Mouse (Mus musculus) heart, embryonic 15.5 days (tissue): ENCODE results near the gene Lzic. TPM values are rescaled to one million over a fixed set of nuclear protein-coding genes. Genes with fewer than 3 reads are reported as not detected.

Source experiments
- ATAC-seq: fragments of 200-750 bp; cut with Nextera tagmentation; replicated peaks from 2 replicates; pipeline ENCODE4 v1.8.0; 2017; ENCODE audit warnings: low read depth, moderate TSS enrichment; ENCODE audit not compliant: insufficient number of reproducible peaks, insufficient read depth, low FRiP score
- H3K27ac ChIP-seq: fragments of 300-500 bp; sonication (generic); 2 replicates; pipeline ENCODE4 v1.5.1; 2015; ENCODE audit warnings: mild to moderate bottlenecking, inconsistent platforms
- H3K27me3 ChIP-seq: fragments of 300-500 bp; sonication (generic); 2 replicates; pipeline ENCODE4 v1.6.1; 2015; ENCODE audit warnings: inconsistent platforms
- H3K36me3 ChIP-seq: fragments of 300-500 bp; sonication (generic); 2 replicates; pipeline ENCODE4 v1.6.1; 2015; ENCODE audit warnings: mild to moderate bottlenecking, inconsistent platforms
- H3K4me1 ChIP-seq: fragments of 300-500 bp; sonication (generic); replicated peaks from 2 replicates; pipeline ENCODE4 v1.6.1; 2015; ENCODE audit warnings: inconsistent platforms
- H3K4me2 ChIP-seq: fragments of 300-500 bp; sonication (generic); 2 replicates; pipeline ENCODE4 v1.6.1; 2015; ENCODE audit warnings: inconsistent platforms, mild to moderate bottlenecking, moderate library complexity
- H3K4me3 ChIP-seq: fragments of 300-500 bp; sonication (generic); 2 replicates; pipeline ENCODE4 v1.5.1; 2015; ENCODE audit warnings: mild to moderate bottlenecking, inconsistent platforms
- H3K9ac ChIP-seq: fragments of 300-500 bp; sonication (generic); 2 replicates; pipeline ENCODE4 v1.6.1; 2015; ENCODE audit warnings: mild to moderate bottlenecking, inconsistent platforms
- H3K9me3 ChIP-seq: fragments of 300-500 bp; sonication (generic); replicated peaks from 2 replicates; pipeline ENCODE4 v1.6.1; 2016; ENCODE audit warnings: inconsistent platforms
- WGBS: fragments of 180-500 bp; shearing (Covaris S2); methylation state at CpG from one replicate; pipeline ENCODE4 v1.1.7; 2015; ENCODE audit warnings: mixed read lengths; 5-methylcytosine and 5-hydroxymethylcytosine counted together
- polyA plus RNA-seq: library from polyadenylated mRNA; unstranded; fragments of >200 nt; fragmentation: Nextera tagmentation; extraction: Ambion mirVana; gene quantifications from 2 replicates; pipeline ENCODE4 v1.2.1, GENCODE M21; 2015

The Lzic gene
- polyA plus RNA-seq, result 29.8 and 30.6 TPM in 2 replicates

DNA sequence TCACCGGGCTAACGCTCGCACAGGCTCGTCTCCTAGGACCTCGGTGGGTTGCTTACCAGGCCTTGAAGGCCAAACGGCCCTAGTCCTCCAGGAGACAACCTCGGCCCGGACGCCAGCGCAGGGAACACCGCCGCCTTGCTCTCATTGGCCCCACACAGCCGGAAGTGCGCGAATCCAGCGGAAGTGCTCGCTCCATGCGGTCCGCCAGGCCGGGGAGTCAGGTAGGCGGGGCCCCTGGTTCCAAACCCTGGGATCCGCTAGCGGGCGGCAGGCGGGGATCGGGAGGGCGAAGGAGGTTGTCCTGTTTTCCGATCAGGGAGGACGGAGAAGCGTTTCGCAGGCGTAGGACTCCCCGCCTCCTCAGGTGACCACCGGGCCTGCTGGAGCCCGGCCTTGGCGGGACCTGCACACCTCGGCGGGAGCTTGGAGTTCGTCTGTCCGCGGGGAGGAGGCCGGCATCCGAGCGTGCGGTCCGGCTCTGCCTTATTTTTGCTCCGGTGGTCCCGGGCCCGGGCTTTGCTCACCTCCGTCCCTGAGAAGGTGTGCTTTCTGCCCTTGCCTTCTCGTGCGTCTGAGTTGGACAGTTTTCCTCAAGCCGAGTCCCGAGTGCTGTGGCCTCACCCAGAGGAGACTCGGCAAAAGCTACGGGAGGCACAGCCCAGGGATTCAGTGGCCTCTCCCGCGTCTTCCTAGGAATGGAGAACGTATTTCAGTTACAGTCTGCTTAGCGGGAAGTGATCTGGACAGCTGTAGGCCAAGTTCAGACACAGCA lies at the start of gene Lzic, which contains the start of gene Nmnat1:
TSS of gene Lzic (plus strand) at position 177 of the 772 bp plus-strand sequence.
TSS of gene Nmnat1 (minus strand) at position 150 of the 772 bp plus-strand sequence.
- Histone ChIP-seq H3K9me3 (no peaks in the 10 kb centered on the region), H3K27ac (peak within 1 kb of the TSS; percentile 90), H3K27me3 (no peaks in the 10 kb centered on the region), H3K4me3 (peak within 1 kb of the TSS; percentile 81), H3K9ac (peak within 1 kb of the TSS; percentile 79), H3K4me2 (peak within 1 kb of the TSS; percentile 88), H3K36me3 (peaks cover 35% of the 10 kb centered on the region), H3K4me1 (peaks cover 19% of the 10 kb centered on the region)
- WGBS, result under 1% methylated on average over 59 of the region's 60 CpGs
- peak; percentile 97 for ATAC-seq

DNA sequence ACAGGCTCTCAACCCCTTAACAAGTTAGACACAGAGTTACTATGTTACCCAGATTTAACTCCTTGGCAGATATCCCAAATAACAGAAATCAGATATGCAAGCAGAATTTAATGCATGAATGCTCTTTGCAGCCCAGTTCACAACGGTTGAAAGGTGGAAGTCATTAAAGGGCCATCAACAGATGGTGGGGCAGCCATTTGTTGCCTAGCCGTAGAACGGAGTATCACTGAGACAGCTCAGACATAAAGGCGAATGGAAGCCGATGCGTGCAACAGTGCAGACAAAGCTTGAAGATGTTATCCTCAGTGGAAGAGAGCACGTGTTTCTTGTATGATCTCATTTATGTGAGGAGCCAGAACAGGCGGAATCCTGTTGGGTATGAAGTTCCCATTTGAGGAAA lies 44.5 kb upstream of the Lzic start:
- WGBS, result 67% methylated on average over 8 of the region's 8 CpGs
- Histone ChIP-seq H3K27ac (no peak overlapping the region), H3K9me3 (no peaks in the 10 kb centered on the region), H3K27me3 (no peaks in the 10 kb centered on the region), H3K4me2 (no peak overlapping the region), H3K4me1 (peaks cover 16% of the 10 kb centered on the region), H3K4me3 (no peak overlapping the region), H3K36me3 (no peaks in the 10 kb centered on the region), H3K9ac (no peak overlapping the region)
- ATAC-seq, result no peak

DNA sequence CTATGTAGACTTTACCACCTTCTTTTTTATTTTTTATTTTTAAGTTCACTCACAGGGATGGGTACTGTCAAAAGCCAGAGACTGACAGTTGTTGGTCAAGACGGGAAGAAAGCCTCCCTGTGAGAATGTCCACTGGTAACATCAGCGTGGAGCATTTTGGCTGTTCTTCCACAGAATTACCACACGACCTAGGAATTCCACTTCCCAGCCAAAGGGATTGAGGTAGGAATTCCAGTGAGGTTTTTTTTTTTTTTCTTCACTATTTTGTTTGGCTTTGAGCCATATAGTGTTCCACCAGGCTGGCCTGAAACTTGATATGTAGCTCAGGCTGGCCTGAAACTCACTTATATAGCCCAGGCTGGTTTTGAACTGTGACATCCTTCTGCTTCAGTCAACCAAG lies 42.6 kb upstream of the Lzic start:
- Histone ChIP-seq H3K4me2 (no peak overlapping the region), H3K4me1 (peaks cover 24% of the 10 kb centered on the region), H3K27me3 (no peaks in the 10 kb centered on the region), H3K9me3 (no peaks in the 10 kb centered on the region), H3K4me3 (no peak overlapping the region), H3K36me3 (no peaks in the 10 kb centered on the region), H3K9ac (no peak overlapping the region), H3K27ac (peak overlapping the region; percentile 54)
- ATAC-seq, result no peak
- 26% methylated on average over 3 of the region's 3 CpGs for WGBS

DNA sequence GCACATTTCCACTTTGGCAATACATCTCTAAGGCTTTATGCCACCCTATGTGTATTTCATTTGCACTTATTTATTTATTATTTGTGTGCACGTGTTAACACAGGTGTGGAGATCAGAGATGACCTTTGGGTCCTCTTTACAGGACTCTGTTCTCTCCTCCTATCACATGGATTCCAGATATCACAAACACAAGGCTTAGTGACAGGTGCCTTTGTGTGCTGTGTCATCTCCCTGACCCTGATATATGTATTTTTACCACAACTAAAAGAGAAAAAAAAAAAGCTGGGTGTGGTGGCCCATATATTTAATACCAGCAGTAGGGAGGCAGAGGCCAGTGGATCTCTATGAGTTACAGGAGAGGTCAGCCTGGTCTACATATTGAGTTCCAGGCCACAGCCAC lies 40.6 kb upstream of the Lzic start:
- no peak for ATAC-seq
- Histone ChIP-seq H3K4me2 (0 out of 2 replicates have a peak overlapping the region, but pooled peaks have one; percentile 64), H3K9me3 (no peaks in the 10 kb centered on the region), H3K4me3 (no peak overlapping the region), H3K27me3 (no peaks in the 10 kb centered on the region), H3K36me3 (no peaks in the 10 kb centered on the region), H3K4me1 (peaks cover 24% of the 10 kb centered on the region), H3K27ac (peak overlapping the region; percentile 84), H3K9ac (peak overlapping the region; percentile 51; the same call in 1 of the 2 replicates)
- WGBS, result 50% methylated on average over 1 of the region's 1 CpGs

DNA sequence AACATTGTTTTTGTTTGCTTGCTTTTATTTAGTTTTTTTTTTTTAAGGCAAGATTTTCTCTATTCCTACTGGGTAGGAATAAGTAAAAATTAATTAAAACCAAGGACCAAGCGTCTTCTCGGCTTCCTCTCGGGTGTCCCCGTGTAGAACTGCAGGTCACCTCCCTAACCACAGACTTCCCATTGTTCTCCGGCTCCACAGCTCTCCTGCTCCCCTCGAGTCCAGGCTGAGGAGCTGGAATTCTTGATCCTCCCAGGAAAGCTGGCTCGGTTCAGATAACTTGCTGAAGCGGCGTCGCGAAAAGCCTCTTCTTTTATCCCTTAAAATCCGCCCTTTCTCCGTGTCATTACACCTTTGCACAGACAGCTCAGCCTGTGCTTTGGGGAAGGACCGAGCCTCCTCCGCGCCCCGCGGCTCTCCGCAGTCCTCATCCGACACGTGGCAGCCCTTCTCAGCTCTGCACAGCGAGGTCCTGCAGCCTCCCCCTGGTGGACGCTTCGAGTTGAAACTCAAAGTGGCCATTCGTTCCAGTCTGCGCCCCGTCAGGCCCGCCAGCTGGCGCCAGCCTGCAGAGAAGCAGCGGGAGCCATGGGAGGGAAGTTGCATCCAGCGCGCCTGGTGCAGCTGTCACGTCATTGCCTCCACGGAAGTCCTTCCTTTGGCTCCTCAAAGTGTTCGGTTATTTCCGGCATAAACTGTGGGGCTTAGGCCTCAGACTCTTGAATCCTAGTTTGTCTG lies 39.9 kb upstream of the Lzic start:
- peak; percentile 94 for ATAC-seq
- H3K9ac ChIP-seq, result peak overlapping the region; percentile 51
- H3K27ac ChIP-seq, result peak overlapping the region; percentile 84
- no peaks in the 10 kb centered on the region for H3K27me3 ChIP-seq
- no peaks in the 10 kb centered on the region for H3K9me3 ChIP-seq
- H3K4me1 ChIP-seq, result peaks cover 24% of the 10 kb centered on the region
- H3K36me3 ChIP-seq, result no peaks in the 10 kb centered on the region
- under 1% methylated on average over 36 of the region's 36 CpGs for WGBS
- peak overlapping the region; percentile 64 for H3K4me2 ChIP-seq
- H3K4me3 ChIP-seq, result peak overlapping the region; percentile 40

DNA sequence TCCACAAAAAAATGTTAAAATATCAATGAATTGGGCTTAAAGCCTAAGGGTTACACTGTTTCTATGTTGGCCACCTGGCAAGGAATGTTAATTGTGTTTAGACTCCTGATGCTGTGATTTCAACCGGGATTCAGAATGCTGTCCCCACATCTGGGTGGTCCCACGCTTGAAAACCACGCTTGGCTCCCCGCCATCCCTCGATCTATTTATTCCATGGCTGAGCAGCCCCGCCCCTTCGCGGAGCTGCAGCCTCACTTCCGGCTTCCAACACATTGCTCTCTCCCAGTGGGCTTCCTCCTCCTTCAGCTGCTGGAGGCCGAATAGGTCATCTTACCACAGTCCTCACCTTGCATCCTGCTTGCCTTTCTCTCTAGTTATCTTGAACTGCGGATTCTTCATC lies 39.2 kb upstream of the Lzic start:
- ATAC-seq, result peak; percentile 60
- H3K9me3 ChIP-seq, result no peaks in the 10 kb centered on the region
- peak overlapping the region; percentile 40 for H3K4me3 ChIP-seq
- H3K27me3 ChIP-seq, result no peaks in the 10 kb centered on the region
- peak overlapping the region; percentile 84 for H3K27ac ChIP-seq
- WGBS, result 3% methylated on average over 11 of the region's 11 CpGs
- H3K4me1 ChIP-seq, result peaks cover 24% of the 10 kb centered on the region
- H3K9ac ChIP-seq, result no peak overlapping the region
- H3K36me3 ChIP-seq, result no peaks in the 10 kb centered on the region
- peak overlapping the region; percentile 64 for H3K4me2 ChIP-seq

DNA sequence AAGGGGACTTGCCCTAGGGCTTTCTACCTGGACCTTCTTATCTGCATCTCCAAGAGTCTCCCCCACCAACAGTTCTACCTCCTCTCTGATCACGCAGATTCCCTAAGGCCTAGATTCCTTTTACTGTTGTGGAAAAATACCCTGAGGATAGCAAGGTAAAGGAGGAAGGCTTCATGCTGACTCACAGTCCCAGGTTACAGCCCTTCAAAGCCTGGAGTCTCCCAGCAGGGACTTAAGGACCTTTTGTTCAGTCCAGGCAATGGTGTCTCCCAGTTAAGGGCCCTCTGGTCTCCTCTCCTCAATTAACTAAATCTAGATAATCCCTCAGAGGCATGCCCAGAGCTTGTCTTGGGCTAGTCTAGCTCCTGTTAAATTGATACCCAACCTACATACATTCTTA lies 38.7 kb upstream of the Lzic start:
- Histone ChIP-seq H3K27me3 (no peaks in the 10 kb centered on the region), H3K9me3 (no peaks in the 10 kb centered on the region), H3K27ac (peak overlapping the region; percentile 84), H3K4me1 (peaks cover 24% of the 10 kb centered on the region), H3K36me3 (no peaks in the 10 kb centered on the region), H3K4me2 (peak overlapping the region; percentile 64), H3K9ac (no peak overlapping the region), H3K4me3 (peak overlapping the region; percentile 40; the same call in 1 of the 2 replicates)
- WGBS, result 50% methylated on average over 1 of the region's 1 CpGs
- no peak for ATAC-seq

DNA sequence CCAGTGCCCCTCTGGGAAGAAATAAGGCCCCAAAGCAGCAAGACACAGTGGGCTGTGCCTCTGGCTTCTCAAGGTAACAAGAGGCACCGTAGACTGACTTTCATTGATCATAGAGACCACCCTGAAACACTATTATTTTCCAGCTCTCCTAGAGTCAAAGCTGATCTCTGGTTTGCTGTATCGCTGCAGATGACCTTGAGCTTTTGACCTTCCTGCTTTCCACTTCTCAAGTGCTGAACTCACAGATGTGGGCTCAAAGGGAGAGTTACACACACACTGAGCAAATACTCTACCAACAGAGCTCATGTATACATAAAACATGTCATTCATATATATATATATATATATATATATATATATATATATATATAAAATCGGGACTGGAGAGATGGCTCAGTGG lies 34.4 kb upstream of the Lzic start:
- Histone ChIP-seq H3K4me2 (no peak overlapping the region), H3K9me3 (no peaks in the 10 kb centered on the region), H3K4me1 (peaks cover 8% of the 10 kb centered on the region), H3K4me3 (no peak overlapping the region), H3K27ac (no peak overlapping the region), H3K36me3 (no peaks in the 10 kb centered on the region), H3K9ac (no peak overlapping the region), H3K27me3 (no peaks in the 10 kb centered on the region)
- no peak for ATAC-seq
- 73% methylated on average over 3 of the region's 3 CpGs for WGBS

DNA sequence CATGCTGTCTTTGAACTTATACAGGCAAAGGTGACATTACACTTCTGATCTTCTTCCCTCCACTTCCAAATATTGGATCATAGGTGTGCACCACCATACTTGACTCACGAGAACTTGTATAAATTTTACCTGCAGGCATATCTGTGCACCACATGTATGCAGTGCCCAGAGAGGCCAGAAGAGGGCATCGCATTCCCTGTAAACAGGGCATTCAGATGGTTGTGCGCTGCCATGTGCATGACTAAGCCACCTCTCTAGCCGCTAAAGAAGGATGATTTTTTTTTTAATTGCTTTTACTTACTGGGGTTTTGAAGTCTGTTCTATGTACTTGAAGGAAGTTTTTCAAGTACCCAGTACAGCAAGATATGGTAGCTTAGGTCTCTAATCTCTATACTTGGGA lies 31.4 kb upstream of the Lzic start:
- no peak overlapping the region for H3K27ac ChIP-seq
- H3K9ac ChIP-seq, result no peak overlapping the region
- ATAC-seq, result no peak
- no peaks in the 10 kb centered on the region for H3K27me3 ChIP-seq
- no peaks in the 10 kb centered on the region for H3K9me3 ChIP-seq
- no peak overlapping the region for H3K4me3 ChIP-seq
- H3K4me2 ChIP-seq, result no peak overlapping the region
- H3K36me3 ChIP-seq, result no peaks in the 10 kb centered on the region
- 81% methylated on average over 4 of the region's 4 CpGs for WGBS
- H3K4me1 ChIP-seq, result no peaks in the 10 kb centered on the region

DNA sequence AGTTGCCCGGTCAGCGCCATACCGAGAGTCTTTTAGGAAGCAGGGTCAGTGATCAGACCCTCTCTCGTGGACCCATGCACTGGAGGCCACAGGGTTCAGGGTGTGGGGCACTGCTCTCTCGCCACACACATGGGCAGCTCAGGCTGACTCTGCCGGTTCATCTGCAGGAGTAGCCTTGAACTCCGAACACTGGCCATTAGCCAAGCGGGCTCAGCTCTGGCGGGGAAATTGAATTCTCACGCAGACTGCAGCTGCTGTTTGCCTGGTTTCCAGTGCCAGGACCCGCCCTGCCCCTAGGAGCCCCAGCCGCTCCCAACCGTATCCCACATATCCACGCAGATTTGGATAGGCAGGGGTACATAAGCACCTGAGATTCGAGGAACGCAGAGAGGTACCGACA lies 30.8 kb upstream of the Lzic start:
- Histone ChIP-seq H3K27me3 (no peaks in the 10 kb centered on the region), H3K9me3 (no peaks in the 10 kb centered on the region), H3K4me2 (no peak overlapping the region), H3K27ac (no peak overlapping the region), H3K4me1 (no peaks in the 10 kb centered on the region), H3K9ac (no peak overlapping the region), H3K36me3 (no peaks in the 10 kb centered on the region), H3K4me3 (no peak overlapping the region)
- ATAC-seq, result no peak
- 75% methylated on average over 17 of the region's 17 CpGs for WGBS

DNA sequence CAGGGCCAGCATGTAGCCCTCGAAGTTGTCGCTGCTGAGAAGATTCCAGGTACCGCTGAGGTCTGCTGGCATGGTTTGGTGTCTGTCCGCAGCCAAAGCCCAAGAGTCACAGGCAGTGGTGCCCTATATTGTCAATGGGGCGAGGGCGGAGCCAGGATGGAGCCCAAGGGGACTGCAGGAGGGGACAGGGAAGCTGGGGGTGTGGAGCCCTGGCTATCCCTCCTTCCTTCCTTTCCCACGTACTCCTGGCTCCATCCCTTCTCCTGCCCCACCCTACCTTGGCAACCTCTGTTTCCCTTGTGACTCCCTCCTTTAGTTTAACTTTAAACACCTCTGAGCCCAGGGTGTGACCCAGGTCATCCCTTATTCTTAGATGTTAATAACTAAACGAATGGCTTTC lies 30.1 kb upstream of the Lzic start, which contains the start of gene Rbp7:
TSS of gene Rbp7 (minus strand) at position 100 of the 400 bp plus-strand sequence.
- H3K27me3 ChIP-seq, result no peaks in the 10 kb centered on the region
- WGBS, result 44% methylated on average over 8 of the region's 8 CpGs
- H3K27ac ChIP-seq, result no peak within 1 kb of the TSS
- no peak; the same call in 1 of the 2 replicates for ATAC-seq
- H3K4me1 ChIP-seq, result no peaks in the 10 kb centered on the region
- H3K4me2 ChIP-seq, result no peak within 1 kb of the TSS
- H3K4me3 ChIP-seq, result no peak within 1 kb of the TSS
- no peaks in the 10 kb centered on the region for H3K9me3 ChIP-seq
- H3K9ac ChIP-seq, result no peak within 1 kb of the TSS
- H3K36me3 ChIP-seq, result no peaks in the 10 kb centered on the region
